Comparison of ENCODE assay signal across 17 mouse cellular contexts in genomic region chr19:46915406-46916080, GRCm38 (mm10).
A peak's percentile ranks its signal among the peaks of the same experiment; 100 is the strongest.
DNase-seq lines count a peak whose midpoint lies in the region; ATAC-seq and TF ChIP-seq lines count a peak whose summit lies in the region.
"Had no signal": no experiment of that assay in that cellular context is flagged by ENCODE, and none has a peak within 500 bp of the region (broad histone marks: within the 10 kb centered on the region; RNA-seq: fewer than 3 reads in every experiment).

No protein-coding gene starts in this region.

- peak overlapping the region; percentile 35; the same call in 1 of the 2 replicates for H3K27ac ChIP-seq in heart, embryonic 11.5 days (ENCODE audit: low read depth, low read length)
- H3K27ac ChIP-seq in lung, postnatal 0 days (ENCODE audit: low read length): no peak overlapping the region
- H3K27ac ChIP-seq in hindbrain, postnatal 0 days: no peak overlapping the region
- H3K27ac ChIP-seq: forebrain, embryonic 12.5 days; hindbrain, embryonic 14.5 days; limb, embryonic 10.5 days had no signal

- 68% methylated on average over 9 of the region's 9 CpGs for WGBS in heart, embryonic 11.5 days (ENCODE audit: insufficient replicate concordance)
- WGBS in lung, postnatal 0 days: 72% methylated on average over 9 of the region's 9 CpGs
- 73% methylated on average over 9 of the region's 9 CpGs for WGBS in hindbrain, postnatal 0 days

- H3K4me3 ChIP-seq in heart, embryonic 11.5 days (ENCODE audit: low read depth, low read length): no peak overlapping the region
- no peak overlapping the region for H3K4me3 ChIP-seq in lung, postnatal 0 days (ENCODE audit: low read depth, low read length)
- H3K4me3 ChIP-seq in hindbrain, postnatal 0 days (ENCODE audit: low read length): no peak overlapping the region
- H3K4me3 ChIP-seq: forebrain, embryonic 12.5 days; limb, embryonic 10.5 days had no signal

- no peaks in the 10 kb centered on the region for H3K27me3 ChIP-seq in heart, embryonic 11.5 days (ENCODE audit: control insufficient read depth, insufficient read depth, low read length)
- no peaks in the 10 kb centered on the region for H3K27me3 ChIP-seq in lung, postnatal 0 days (replicated peaks; ENCODE audit: insufficient read depth, low read length)
- no peaks in the 10 kb centered on the region for H3K27me3 ChIP-seq in hindbrain, postnatal 0 days (ENCODE audit: insufficient read depth, low read length)
- H3K27me3 ChIP-seq: CH12.LX; forebrain, embryonic 12.5 days had no signal

- H3K4me1 ChIP-seq in heart, embryonic 11.5 days (ENCODE audit: control insufficient read depth, insufficient read depth, low read length): no peaks in the 10 kb centered on the region
- no peaks in the 10 kb centered on the region for H3K4me1 ChIP-seq in lung, postnatal 0 days (ENCODE audit: insufficient read depth, low read depth, low read length)
- no peaks in the 10 kb centered on the region for H3K4me1 ChIP-seq in hindbrain, postnatal 0 days (ENCODE audit: insufficient read depth, low read length)
- H3K4me1 ChIP-seq: forebrain, embryonic 12.5 days; limb, embryonic 10.5 days had no signal

- no peak overlapping the region for H3K9ac ChIP-seq in heart, embryonic 11.5 days (ENCODE audit: low read depth, low read length)
- H3K9ac ChIP-seq in lung, postnatal 0 days (replicated peaks; ENCODE audit: low read depth): no peak overlapping the region
- H3K9ac ChIP-seq in hindbrain, postnatal 0 days (replicated peaks; ENCODE audit: low read length): no peak overlapping the region
- H3K9ac ChIP-seq: forebrain, embryonic 12.5 days; hindbrain, embryonic 14.5 days had no signal

- no peak overlapping the region for H3K4me2 ChIP-seq in heart, embryonic 11.5 days
- H3K4me2 ChIP-seq in lung, postnatal 0 days (replicated peaks; ENCODE audit: low read depth, low read length): no peak overlapping the region
- H3K4me2 ChIP-seq in hindbrain, postnatal 0 days (ENCODE audit: low read depth, low read length): no peak overlapping the region
- H3K4me2 ChIP-seq: forebrain, embryonic 12.5 days; hindbrain, embryonic 14.5 days; midbrain, embryonic 11.5 days had no signal

- ATAC-seq in heart, embryonic 11.5 days (replicated peaks; ENCODE audit: insufficient number of reproducible peaks, low FRiP score, low TSS enrichment): no peak
- 0 out of 2 replicates have a peak, but pooled peaks have one; percentile 17 for ATAC-seq in lung, postnatal 0 days
- peak; percentile 54; the same call in 1 of the 2 replicates for ATAC-seq in megakaryocyte-erythroid progenitor cell, adult 5-6 weeks (replicated peaks; ENCODE audit: low FRiP score, low TSS enrichment, poor library complexity, severe bottlenecking)
- no peak for ATAC-seq in hindbrain, postnatal 0 days

- TF ChIP-seq EP300 in lung, postnatal 0 days (IDR thresholded peaks at IDR 0.05): no peak

- no peak for TF ChIP-seq CTCF in lung, postnatal 0 days (IDR thresholded peaks at IDR 0.05)
- TF ChIP-seq CTCF in hindbrain, postnatal 0 days (IDR thresholded peaks at IDR 0.05; ENCODE audit: low read depth): no peak

- no peaks in the 10 kb centered on the region for H3K9me3 ChIP-seq in heart, embryonic 11.5 days (replicated peaks; ENCODE audit: control insufficient read depth, low read length)
- H3K9me3 ChIP-seq in lung, postnatal 0 days (ENCODE audit: low read length): no peaks in the 10 kb centered on the region
- no peaks in the 10 kb centered on the region for H3K9me3 ChIP-seq in hindbrain, postnatal 0 days (ENCODE audit: low read length)
- H3K9me3 ChIP-seq: forebrain, embryonic 12.5 days; limb, embryonic 10.5 days had no signal

- no peak for DNase-seq in heart, postnatal 10 days
- DNase-seq in lung, postnatal 0 days (ENCODE audit: low spot score): no peak
- no peak for DNase-seq in lung, postnatal 36 days
- DNase-seq in adipocyte (ENCODE audit: low spot score): peak; percentile 74
- DNase-seq in frontal cortex, postnatal 14 days (ENCODE audit: low spot score in 2 of 2): no peak
- DNase-seq in hindbrain, postnatal 0 days (ENCODE audit: low spot score): no peak
- DNase-seq: cerebellum, adult 11 months; gastrocnemius, postnatal 14 days; kidney, adult 18-20 months; lung, adult 18-20 months had no signal

- intact Hi-C loops in heart, postnatal 10 days (cut with DNase I): no loop called here

- no peaks in the 10 kb centered on the region for H3K36me3 ChIP-seq in heart, embryonic 11.5 days (ENCODE audit: control insufficient read depth, insufficient read depth, low read length)
- peaks cover 5% of the 10 kb centered on the region; the same call in 1 of the 2 replicates for H3K36me3 ChIP-seq in lung, postnatal 0 days (ENCODE audit: insufficient read depth, low read length)
- no peaks in the 10 kb centered on the region for H3K36me3 ChIP-seq in hindbrain, postnatal 0 days (ENCODE audit: insufficient read depth, low read length)
- H3K36me3 ChIP-seq: forebrain, embryonic 12.5 days had no signal

Comparison
In these comparisons a context has a peak if more than half of its experiments do, and no peak if none do; other contexts are left out.
1. ATAC-seq: peak in lung, postnatal 0 days (single experiment) and megakaryocyte-erythroid progenitor cell, adult 5-6 weeks (single experiment); none in heart, embryonic 11.5 days (single experiment) and hindbrain, postnatal 0 days (single experiment).